Mouse (Mus musculus) intestine, embryonic 14.5 days (tissue): ENCODE results near the gene Ankrd39. TPM values are rescaled to one million over a fixed set of nuclear protein-coding genes. Genes with fewer than 3 reads are reported as not detected.

Experiments
- ATAC-seq: fragments of 200-750 bp; cut with Nextera tagmentation; replicated peaks from 2 replicates; pipeline ENCODE4 v1.8.0; 2017; ENCODE audit warnings: low read depth, moderate number of reproducible peaks, moderate TSS enrichment, moderate library complexity; ENCODE audit not compliant: low FRiP score, low TSS enrichment
- DNase-seq: peaks from one replicate; pipeline ENCODE4 v3.0.0-alpha.2; 2018; ENCODE audit warnings: low spot score
- H3K27ac ChIP-seq: fragments of 300-500 bp; sonication (generic); 2 replicates; pipeline ENCODE4 v1.5.1; 2014; ENCODE audit warnings: low read depth, mild to moderate bottlenecking, control low read depth
- H3K27me3 ChIP-seq: fragments of 300-500 bp; sonication (generic); replicated peaks from 2 replicates; pipeline ENCODE4 v1.6.1; 2014; ENCODE audit warnings: low read length, control low read depth; ENCODE audit not compliant: control insufficient read depth, insufficient read depth
- H3K36me3 ChIP-seq: fragments of 300-500 bp; sonication (generic); 2 replicates; pipeline ENCODE4 v1.6.1; 2014; ENCODE audit warnings: low read length, control low read depth; ENCODE audit not compliant: control insufficient read depth, insufficient read depth
- H3K4me1 ChIP-seq: fragments of 300-500 bp; sonication (generic); replicated peaks from 2 replicates; pipeline ENCODE4 v1.6.1; 2014; ENCODE audit warnings: low read length, control low read depth, mixed read lengths; ENCODE audit not compliant: control insufficient read depth, insufficient read depth
- H3K4me2 ChIP-seq: fragments of 300-500 bp; sonication (generic); 2 replicates; pipeline ENCODE4 v1.6.1; 2014; ENCODE audit warnings: low read length
- H3K4me3 ChIP-seq: fragments of 300-500 bp; sonication (generic); 2 replicates; pipeline ENCODE4 v1.5.1; 2014; ENCODE audit warnings: low read depth, low read length, control low read depth, mixed read lengths
- H3K9ac ChIP-seq: fragments of 300-500 bp; sonication (generic); 2 replicates; pipeline ENCODE4 v1.6.1; 2014; ENCODE audit warnings: mild to moderate bottlenecking, low read length
- H3K9me3 ChIP-seq: fragments of 300-500 bp; sonication (generic); 2 replicates; pipeline ENCODE4 v1.6.1; 2016; ENCODE audit warnings: low read length, control low read depth; ENCODE audit not compliant: control insufficient read depth
- WGBS: fragments of 180-500 bp; shearing (Covaris S2); extraction: QIAGEN DNeasy Blood & Tissue Kit; methylation state at CpG from one replicate; pipeline ENCODE4 v1.1.7; 2014; 5-methylcytosine and 5-hydroxymethylcytosine counted together
- polyA plus RNA-seq: library from polyadenylated mRNA; unstranded; fragments of >200 nt; fragmentation: Nextera tagmentation; extraction: Ambion mirVana; gene quantifications from 2 replicates; pipeline ENCODE4 v1.2.1, GENCODE M21; 2014

Gene Ankrd39
- polyA plus RNA-seq, 1 experiment from 2014 or later = 25.7 TPM

DNA sequence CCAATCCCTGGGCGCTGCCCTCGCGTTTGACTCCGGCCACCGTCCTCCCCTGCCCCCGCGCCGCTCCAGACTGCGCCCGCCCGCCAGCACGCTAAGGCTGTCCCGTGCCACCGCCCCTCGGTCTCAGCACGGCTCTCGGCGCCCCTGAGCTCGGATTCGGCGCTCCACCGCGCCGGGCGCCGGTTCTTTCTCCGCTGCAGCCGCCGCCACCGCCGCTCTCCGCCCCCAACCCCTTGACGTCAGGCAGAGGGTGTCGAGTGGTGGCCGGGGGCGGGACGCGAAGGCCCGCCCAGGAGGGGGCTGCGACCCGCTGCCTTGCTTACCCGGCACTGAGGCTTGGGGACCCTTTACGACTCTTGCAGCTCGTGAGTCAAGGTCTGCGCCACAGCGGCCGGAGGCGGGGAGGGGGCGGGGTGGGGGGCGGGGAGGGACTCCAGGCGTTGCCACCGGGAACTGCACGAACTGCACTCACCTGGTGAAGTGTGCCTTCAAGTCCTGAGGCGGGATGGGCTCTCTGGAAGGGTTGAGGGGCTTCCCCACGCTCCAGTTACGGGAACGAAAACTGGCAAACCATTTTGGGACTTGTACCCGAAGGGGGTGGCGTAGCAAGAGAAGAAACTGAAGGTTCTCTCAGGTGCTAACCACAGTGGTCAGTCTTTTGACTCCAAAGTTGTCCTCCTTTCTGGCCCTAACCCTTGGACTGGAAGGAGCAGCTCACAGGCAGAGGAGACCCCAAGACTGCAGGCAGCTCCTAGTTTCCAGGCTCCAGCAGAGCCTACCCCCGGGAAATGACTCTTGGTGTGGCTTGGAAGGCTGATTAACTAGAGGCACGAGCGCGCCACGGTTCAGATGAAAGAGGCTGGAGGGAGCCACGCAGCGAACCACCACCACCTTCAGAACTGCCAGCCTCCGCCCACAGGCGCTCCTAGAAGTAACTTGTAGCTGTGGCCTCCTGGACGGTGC lies 11.1 kb upstream of the Ankrd39 start, which contains the start of gene Sema4c:
Sema4c (minus strand) TSS at position 319 of the 963 bp plus-strand sequence.
- no peaks in the 10 kb centered on the region for H3K9me3 ChIP-seq
- H3K27me3 ChIP-seq = no peaks in the 10 kb centered on the region
- 1% methylated on average over 68 of the region's 69 CpGs for WGBS
- peaks cover 22% of the 10 kb centered on the region for H3K36me3 ChIP-seq
- H3K9ac ChIP-seq = peak within 1 kb of the TSS; percentile 90
- H3K4me2 ChIP-seq = peak within 1 kb of the TSS; percentile 87
- DNase-seq (peak; percentile 89), ATAC-seq (peak; percentile 72)
- peaks cover 37% of the 10 kb centered on the region for H3K4me1 ChIP-seq
- H3K27ac ChIP-seq = peak within 1 kb of the TSS; percentile 97
- H3K4me3 ChIP-seq = peak within 1 kb of the TSS; percentile 96

- H3K9ac ChIP-seq = peak overlapping the region; percentile 90
- peak overlapping the region; percentile 96 for H3K4me3 ChIP-seq
- H3K27ac ChIP-seq = peak overlapping the region; percentile 97
- H3K9me3 ChIP-seq = no peaks in the 10 kb centered on the region
- H3K27me3 ChIP-seq = no peaks in the 10 kb centered on the region
- under 1% methylated on average over 48 of the region's 48 CpGs for WGBS
- ATAC-seq (peak; percentile 61), DNase-seq (no peak)
- peaks cover 30% of the 10 kb centered on the region for H3K36me3 ChIP-seq
- H3K4me2 ChIP-seq = peak overlapping the region; percentile 87
- peaks cover 32% of the 10 kb centered on the region for H3K4me1 ChIP-seq
Measured at GRCm38 (mm10) chr1:36557457-36558011, 10.3 kb upstream of the Ankrd39 start.

DNA sequence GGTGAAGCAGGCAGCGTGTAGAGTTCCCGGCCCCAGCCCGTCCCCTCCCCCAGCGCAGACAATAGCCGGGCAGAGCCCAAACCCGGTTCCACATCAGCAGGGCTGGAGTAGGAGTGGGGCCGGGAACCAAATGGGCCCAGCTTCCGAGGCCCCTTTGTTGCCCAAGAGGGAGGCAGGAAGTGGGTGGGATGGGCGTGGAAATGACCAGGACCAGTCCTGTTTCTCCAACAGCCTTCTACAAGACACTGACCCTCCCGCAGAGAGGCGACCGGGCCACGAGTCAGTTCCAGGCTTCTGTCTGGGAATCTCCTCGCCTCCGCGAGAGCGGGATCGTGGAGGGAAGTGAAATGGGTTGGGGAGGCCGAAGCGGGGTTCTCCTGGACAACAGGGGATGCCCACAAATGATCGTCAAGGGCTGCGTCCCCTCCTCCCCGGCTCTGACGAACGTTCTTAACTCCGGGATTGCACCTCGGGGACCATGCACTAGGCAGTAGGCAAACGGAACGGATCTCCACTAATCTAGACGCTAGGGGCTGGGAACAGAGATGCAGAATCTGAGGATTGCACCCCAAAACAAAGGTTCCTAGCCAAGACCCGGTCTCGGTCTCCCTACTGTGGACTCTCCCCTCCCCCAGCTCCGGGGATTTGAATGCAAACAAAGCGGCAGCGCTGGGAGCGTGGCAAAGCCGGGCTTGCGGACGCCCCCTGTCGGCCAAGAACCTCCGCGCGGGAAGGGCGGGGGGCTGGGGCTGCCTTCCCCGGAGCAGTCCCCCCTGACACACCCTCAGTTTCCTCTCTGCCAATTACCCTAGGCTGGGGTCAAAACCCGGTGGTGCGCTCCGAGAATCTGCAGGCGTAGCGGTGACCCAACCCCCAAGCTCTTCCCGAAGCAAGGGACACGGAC lies 9.6 kb upstream of the Ankrd39 start:
- DNase-seq (peak; percentile 99), ATAC-seq (peak; percentile 77)
- Histone ChIP-seq H3K4me1 (peaks cover 32% of the 10 kb centered on the region), H3K27me3 (no peaks in the 10 kb centered on the region), H3K36me3 (peaks cover 37% of the 10 kb centered on the region), H3K9ac (peak overlapping the region; percentile 90), H3K9me3 (no peaks in the 10 kb centered on the region), H3K4me2 (peak overlapping the region; percentile 87), H3K27ac (peak overlapping the region; percentile 97), H3K4me3 (peak overlapping the region; percentile 96)
- under 1% methylated on average over 51 of the region's 52 CpGs for WGBS

GRCm38 (mm10) chr1:36555798-36556395 lies 8.7 kb upstream of the Ankrd39 start:
- Histone ChIP-seq H3K9me3 (no peaks in the 10 kb centered on the region), H3K4me3 (peak overlapping the region; percentile 96), H3K4me2 (peak overlapping the region; percentile 87), H3K4me1 (peaks cover 32% of the 10 kb centered on the region), H3K9ac (peak overlapping the region; percentile 90), H3K27me3 (no peaks in the 10 kb centered on the region), H3K27ac (peak overlapping the region; percentile 97), H3K36me3 (peaks cover 47% of the 10 kb centered on the region)
- DNase-seq (peak; percentile 68), ATAC-seq (no peak)
- 4% methylated on average over 8 of the region's 8 CpGs for WGBS

DNA sequence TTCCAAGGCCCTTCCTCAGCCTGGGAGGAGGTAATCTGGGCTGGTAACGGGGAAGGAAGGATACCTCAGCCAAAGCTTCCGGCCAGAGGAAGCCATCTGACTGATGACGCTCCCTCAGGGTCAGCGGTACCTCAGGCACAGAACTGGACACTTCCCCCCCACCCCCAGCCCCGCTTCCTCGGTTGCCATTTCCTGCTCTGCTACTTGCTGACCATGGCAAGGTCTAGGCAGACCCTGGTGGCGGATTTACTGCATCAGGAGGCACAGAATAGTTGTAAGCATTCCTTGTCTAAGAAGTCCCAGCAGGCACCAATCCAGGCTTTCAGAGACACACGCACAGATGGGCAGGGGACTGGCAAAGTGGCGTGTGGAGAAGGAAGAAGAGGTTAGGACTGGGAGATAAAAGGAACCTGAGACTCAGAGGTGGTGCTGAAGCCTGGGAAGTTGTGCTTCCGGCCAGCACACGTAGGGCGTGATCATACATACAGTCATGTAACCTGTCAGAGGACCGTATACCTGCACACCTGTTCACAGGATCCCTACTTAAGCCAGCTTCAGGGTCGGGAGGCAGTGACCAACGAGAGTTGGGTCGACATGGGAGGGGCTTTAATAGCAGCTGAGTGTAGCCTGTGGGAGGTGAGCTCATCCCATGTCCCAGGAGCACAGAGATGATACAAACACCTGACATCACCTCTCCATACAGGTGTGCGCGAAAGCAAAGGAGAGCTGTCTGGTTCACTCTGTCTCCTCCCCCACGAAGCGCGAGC lies 7.6 kb upstream of the Ankrd39 start:
- Histone ChIP-seq H3K36me3 (peaks cover 57% of the 10 kb centered on the region), H3K4me1 (peaks cover 32% of the 10 kb centered on the region)

DNA sequence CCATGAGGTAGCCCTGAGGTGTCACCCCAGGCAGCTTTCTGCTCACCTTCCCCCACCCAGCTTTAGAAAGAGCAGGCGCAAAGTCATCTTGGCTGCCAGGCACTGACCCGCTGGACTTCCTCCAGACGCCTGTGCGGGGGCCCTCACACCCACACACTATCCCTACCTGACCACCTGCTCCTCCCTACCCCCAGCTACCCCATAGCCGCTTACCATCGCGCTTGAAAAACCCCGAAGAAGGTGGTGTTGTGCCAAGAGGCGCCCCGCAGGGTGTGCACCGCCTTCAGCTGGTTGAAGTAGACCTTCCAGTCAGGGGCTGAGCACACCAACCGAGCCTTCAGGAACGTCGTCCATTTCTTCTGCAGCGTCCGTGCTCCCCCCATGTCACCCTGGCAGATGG lies 5.3 kb upstream of the Ankrd39 start:
- Histone ChIP-seq H3K4me1 (peaks cover 38% of the 10 kb centered on the region), H3K36me3 (peaks cover 69% of the 10 kb centered on the region), H3K9me3 (no peaks in the 10 kb centered on the region), H3K27ac (no peak overlapping the region), H3K27me3 (no peaks in the 10 kb centered on the region), H3K9ac (no peak overlapping the region), H3K4me3 (no peak overlapping the region), H3K4me2 (no peak overlapping the region)
- ATAC-seq (no peak), DNase-seq (no peak)
- 88% methylated on average over 16 of the region's 16 CpGs for WGBS

More for the DNA sequence above, 7.6 kb upstream of the Ankrd39 start:
- Histone ChIP-seq H3K27ac (no peak overlapping the region; the same call in 1 of the 2 replicates), H3K4me3 (no peak overlapping the region; the same call in 1 of the 2 replicates), H3K9ac (peak overlapping the region; percentile 90), H3K4me2 (peak overlapping the region; percentile 87), H3K27me3 (no peaks in the 10 kb centered on the region), H3K9me3 (no peaks in the 10 kb centered on the region)
- DNase-seq (no peak), ATAC-seq (no peak)
- 67% methylated on average over 21 of the region's 21 CpGs for WGBS

- Histone ChIP-seq H3K4me1 (peaks cover 41% of the 10 kb centered on the region), H3K9me3 (no peaks in the 10 kb centered on the region), H3K27me3 (no peaks in the 10 kb centered on the region), H3K4me2 (no peak overlapping the region), H3K9ac (no peak overlapping the region), H3K36me3 (peaks cover 69% of the 10 kb centered on the region), H3K4me3 (no peak overlapping the region), H3K27ac (no peak overlapping the region)
- WGBS = 89% methylated on average over 17 of the region's 17 CpGs
- ATAC-seq = no peak
- DNase-seq = no peak
Measured at GRCm38 (mm10) chr1:36551904-36552303, 4.7 kb upstream of the Ankrd39 start.
